Mouse (Mus musculus): ENCODE measurements around the gene Scaf4.
A peak's percentile ranks its signal among the peaks of the same experiment; 100 is the strongest.

Scaf4 gene

DNA sequence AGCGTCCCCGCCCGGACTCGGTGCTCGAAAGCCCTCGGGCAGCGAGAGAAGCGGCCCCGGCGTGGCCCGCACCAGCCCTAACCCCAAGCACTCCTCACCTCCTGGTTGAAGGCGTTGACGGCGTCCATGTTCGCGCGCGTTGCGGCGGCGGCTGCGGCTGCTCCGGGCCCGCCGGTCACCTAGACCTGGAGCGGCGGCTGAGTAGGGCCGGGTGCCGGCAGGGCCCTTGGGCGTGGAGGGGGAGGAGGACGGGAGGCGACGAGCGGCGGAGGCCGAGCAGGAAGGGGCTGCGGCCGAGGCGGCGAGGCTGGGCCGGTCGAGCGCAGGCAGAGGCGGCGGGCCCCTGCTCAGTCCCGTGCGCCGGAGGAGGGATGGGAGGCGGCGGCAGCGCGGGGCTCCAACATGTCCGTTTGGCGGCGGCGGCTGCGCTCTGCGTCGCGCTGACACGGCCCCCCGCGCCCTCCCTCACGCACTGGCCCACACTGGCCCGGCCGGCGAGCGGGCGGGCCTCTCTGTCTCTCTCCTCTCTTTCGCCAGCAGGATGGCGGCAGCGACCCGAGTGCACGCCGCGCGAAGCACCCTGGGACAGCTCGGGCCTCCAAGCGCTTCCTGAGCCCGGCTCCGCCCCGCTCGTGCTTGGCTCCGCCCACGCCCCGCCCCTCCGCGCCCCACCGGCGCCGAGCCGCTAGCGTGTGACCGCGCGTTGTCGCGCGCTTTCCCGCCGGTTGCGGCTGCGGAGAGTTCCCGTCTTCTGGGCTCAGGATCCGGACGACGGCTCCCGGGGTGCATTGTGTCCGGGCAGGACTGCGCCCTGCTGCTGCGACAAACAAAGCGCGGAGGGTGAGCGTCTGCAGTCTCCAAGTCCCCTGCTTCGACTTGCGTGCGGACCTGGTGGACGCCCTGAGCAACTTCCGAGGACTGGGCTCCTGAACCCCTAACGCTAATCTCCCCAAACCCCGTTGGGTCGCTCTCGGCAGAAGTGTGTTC is at the start of gene Scaf4:
Gene Scaf4, minus strand, starts transcription at position 599 of the 987 bp plus-strand sequence.
- peak; percentile 97 for DNase-seq

GRCm38 (mm10) chr16:90332553-90332952 is 48.2 kb upstream of the Scaf4 start:
- no peak for DNase-seq

DNA sequence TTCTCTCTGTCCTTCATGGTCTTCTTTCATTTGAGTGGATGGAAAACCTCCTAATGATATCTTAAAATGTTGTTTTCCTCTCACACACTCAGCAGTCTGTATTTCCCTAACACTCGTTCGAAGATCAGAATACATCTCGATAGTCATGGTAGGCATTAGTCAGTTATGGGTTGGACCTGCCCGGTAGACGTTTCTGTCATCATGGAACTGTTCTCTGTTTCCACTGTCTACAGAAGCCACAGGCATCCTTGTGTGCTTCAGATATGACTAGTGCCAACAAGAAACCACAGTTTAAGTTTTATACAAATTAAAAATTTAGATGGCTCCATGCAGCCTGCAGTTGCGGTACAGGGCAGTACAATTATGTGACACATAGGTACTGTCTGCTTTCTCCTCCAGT is 46.7 kb upstream of the Scaf4 start:
- DNase-seq = no peak

- no peak for DNase-seq
Observed at GRCm38 (mm10) chr16:90329511-90329910, 45.2 kb upstream of the Scaf4 start.

- DNase-seq = peak; percentile 87
Observed at GRCm38 (mm10) chr16:90322850-90323528, 38.7 kb upstream of the Scaf4 start.

- no peak for DNase-seq
Observed at GRCm38 (mm10) chr16:90319321-90319720, 35.0 kb upstream of the Scaf4 start.

GRCm38 (mm10) chr16:90318372-90318926 is 34.1 kb upstream of the Scaf4 start:
- peak; percentile 34 for DNase-seq

- no peak for DNase-seq
Observed at GRCm38 (mm10) chr16:90317777-90318176, 33.5 kb upstream of the Scaf4 start.

- no peak for DNase-seq
Observed at GRCm38 (mm10) chr16:90315881-90316280, 31.6 kb upstream of the Scaf4 start.

- peak; percentile 75 for DNase-seq
Observed at GRCm38 (mm10) chr16:90312449-90313082, 28.3 kb upstream of the Scaf4 start.

- DNase-seq = no peak
Observed at GRCm38 (mm10) chr16:90310488-90311135, 26.3 kb upstream of the Scaf4 start.

DNA sequence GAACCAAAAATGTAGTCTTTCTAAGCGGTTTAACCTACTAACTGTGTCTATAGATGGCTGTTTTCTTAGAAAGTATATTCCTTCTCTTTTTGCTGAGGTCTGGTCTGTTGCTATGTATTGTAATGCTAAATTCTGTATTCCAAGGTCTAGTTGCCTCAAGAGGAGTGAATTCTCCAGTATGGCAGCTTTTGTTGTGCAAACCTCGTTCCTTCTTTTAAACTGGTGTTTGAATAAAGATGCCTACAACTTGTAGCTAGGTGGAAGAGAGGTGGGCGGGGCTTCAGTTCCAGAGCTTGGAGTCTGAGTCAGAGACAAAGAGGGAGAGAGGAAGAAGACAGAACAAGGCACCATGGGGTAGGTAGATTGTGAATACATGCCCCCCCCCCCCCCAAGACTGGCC is 25.5 kb upstream of the Scaf4 start:
- no peak for DNase-seq

DNA sequence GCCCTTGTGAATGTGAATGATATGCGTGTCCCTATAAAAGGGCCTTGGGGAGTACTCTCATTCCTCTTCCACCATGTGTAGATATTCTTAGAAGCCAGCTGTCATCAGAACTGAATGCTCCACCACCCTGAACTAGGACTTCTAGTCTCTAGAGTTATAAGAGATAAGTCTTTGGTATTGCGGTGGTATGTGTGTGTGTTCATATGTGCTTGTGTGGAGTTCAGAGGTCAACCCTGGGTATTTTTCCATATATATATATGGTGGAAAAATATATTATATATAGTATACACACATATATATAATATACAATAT is 19.6 kb upstream of the Scaf4 start:
- DNase-seq = no peak

DNA sequence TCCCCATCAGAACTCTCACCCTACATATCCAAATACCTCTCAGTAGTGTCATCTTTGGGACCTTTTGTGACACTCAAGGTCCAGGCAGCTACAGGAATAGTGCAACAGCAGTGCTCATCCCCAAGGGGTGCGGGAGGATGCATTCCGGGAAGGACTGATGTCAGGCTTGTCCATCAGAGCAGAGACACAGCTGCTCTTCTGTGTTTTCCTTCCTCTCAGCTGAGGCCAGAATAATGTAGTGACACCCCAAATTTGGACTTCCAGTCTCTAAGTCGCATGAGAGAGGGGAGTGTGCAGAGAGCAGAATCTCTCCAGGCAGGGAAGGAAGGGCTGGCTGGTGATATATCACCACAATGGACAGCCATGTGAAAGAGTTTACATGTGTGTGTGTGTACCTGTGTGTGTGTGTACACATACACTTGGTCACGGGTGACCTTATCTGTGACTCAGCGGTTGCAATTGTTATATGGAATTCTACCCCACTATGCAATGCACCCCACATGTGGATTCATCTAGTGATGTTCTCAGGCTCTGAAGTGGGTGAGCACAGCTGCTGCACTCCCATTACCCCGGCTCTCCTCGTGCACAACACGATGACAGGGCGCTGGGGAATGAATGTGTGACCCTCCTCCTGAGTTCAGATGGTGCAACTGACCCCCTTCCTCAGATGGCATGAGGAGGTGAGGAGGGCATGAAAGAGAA is 19.1 kb upstream of the Scaf4 start:
- no peak for DNase-seq

- DNase-seq = no peak
Observed at GRCm38 (mm10) chr16:90301706-90302105, 17.4 kb upstream of the Scaf4 start.

DNA sequence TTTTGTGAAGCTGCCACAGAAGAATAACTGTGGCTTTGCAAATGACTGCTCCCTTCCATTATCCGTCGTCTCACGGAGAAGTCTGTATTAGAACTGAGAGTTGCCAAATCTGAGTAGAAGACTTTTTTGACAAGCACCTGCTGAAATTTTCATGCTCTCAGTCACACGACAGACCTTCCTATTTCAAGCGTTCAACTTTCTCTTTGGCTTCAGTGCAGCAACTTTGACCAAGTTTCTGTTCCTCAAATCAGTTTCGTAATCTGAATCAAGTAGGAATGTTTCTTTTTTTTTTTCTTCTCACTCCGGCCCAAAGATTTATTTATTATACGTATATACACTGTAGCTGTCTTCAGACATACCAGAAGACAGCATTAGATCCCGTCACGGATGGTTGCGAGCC is 16.6 kb upstream of the Scaf4 start:
- DNase-seq = no peak

- DNase-seq = no peak
Observed at GRCm38 (mm10) chr16:90299591-90299990, 15.3 kb upstream of the Scaf4 start.

DNA sequence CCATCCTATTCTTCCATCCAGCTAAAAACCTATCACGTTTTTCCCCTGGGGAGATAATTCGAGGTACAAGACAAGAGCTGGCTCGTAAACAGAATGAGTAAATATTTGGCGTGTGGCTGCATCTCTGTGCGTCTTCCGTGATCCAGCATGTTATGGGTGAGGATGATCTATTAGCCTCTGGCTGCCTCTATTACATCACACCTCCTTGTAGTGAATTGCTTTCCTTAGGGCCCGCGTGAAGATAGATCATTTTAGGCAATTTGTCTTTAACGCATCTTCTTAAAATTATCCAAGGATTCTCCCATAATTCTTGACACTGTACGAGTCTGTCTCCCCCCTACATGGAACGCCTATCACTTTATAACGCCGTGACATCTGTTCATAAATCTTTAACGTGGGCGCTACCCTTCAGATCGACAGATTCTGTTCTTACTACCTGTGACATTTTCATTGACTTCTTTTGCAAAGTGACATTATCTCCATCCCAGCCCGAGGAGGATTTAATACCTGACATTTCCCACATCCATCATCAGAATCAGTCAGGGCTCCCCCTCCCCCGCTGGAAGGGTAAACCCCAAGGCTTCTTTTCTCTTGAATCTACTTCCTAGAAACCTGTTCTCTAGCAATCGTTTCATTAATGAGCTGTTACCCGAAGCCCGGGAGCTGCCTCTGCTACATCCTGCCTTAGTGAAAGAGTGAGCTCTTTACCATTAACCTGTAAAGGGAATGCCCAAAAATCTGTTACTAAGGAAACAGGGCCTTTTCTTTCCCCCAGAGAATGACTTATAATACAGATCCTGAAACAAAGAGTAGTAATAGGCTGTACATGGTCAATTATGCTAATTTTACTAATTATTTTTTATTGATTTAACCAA is 14.4 kb upstream of the Scaf4 start:
- no peak for DNase-seq

- peak; percentile 50 for DNase-seq
Observed at GRCm38 (mm10) chr16:90297479-90298425, 13.4 kb upstream of the Scaf4 start.

DNA sequence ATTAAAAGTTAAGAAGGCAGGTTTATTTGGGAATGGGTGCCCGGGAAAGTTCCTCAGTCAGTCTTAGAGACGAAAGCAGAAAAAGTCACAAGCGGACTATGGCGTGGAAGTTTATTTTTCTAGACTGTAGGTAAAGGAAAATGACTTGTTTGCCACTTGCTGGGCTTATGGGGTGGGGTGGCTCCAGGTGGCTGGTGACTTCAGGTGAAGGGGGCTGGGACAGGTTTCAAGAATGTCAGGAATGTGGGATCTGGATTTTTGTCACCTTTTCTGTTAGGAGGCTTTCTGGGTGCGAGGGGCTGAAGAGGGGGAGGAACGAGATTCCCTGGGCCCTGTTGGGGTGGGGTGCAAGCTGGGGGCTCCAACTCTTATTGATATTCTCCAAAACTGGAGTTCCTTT is 7.4 kb upstream of the Scaf4 start:
- DNase-seq = no peak
